Mouse (Mus musculus): Measurements from ENCODE around the gene Srgap2.

Srgap2 gene

DNA sequence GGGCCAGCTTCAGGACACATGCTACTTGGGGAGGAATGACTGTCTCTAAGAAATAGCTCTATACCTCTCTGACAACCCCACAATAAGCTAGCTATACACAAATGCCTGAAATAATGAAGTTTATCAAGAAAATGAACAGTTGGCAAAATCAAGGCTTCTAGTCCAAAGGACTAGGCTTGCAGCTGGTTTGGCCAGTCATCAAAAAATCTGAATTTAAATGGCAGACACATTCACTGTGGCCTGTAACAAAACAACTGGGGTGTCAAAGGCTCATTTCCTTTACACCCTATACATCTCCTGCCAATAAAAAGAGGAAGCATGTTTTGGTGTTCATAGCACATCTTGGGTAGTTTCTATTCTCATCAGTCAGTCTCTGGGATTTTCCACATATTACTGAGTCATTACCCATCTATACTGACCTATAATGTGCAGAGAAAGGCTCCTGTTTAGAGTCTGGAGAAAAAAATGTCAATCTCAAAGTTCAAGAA is 53.5 kb downstream of the Srgap2 start:
- in situ Hi-C loops (cut with MboI, MseI), result no loop called here

- in situ Hi-C loops (cut with MboI, MseI), result no loop called here
Measured at GRCm38 (mm10) chr1:131470597-131470996, 56.6 kb downstream of the Srgap2 start.

GRCm38 (mm10) chr1:131465855-131466254 is 61.3 kb downstream of the Srgap2 start:
- in situ Hi-C loops (cut with MboI, MseI), result no loop called here

DNA sequence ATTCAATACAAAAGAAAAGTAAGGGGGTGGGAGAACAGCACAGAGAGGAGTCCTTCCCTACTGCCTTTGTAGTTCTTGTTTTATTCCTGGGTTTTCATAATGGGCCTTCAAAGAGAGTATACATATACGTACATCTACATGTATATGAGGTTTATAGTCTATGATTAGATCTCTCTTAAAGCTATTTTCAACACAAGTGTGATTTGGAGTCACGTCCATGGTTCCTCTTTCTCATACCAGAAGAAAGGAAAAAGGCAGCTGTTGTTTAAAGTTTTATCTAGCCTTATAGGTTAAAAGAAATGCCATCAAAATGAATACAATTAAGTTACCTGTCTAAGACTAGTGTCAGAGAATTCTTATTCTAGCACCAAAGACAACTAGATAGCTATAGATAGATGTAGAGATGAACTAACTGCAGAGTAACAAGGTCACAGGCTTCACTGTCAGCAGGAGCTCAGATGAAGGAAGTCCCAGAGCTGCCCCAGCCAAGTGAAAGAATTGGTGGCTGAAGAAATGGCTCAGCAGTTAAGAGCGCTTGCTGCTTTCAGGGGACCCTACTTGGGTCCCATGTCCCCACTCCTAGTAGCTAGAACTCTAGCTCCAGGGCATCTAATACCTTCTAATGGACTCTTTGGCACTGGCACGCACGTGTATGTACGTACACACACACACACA is 63.1 kb downstream of the Srgap2 start:
- in situ Hi-C loops (cut with MboI, MseI), result no loop called here

- in situ Hi-C loops (cut with MboI, MseI), result no loop called here
Measured at GRCm38 (mm10) chr1:131462541-131463067, 64.5 kb downstream of the Srgap2 start.

GRCm38 (mm10) chr1:131460914-131461530 is 66.1 kb downstream of the Srgap2 start:
- in situ Hi-C loops (cut with MboI, MseI), result no loop called here

- in situ Hi-C loops (cut with MboI, MseI), result no loop called here
Measured at GRCm38 (mm10) chr1:131455355-131455890, 71.7 kb downstream of the Srgap2 start.

- in situ Hi-C loops (cut with MboI, MseI), result no loop called here
Measured at GRCm38 (mm10) chr1:131454386-131454785, 72.8 kb downstream of the Srgap2 start.

GRCm38 (mm10) chr1:131453335-131453734 is 73.8 kb downstream of the Srgap2 start:
- in situ Hi-C loops (cut with MboI, MseI), result no loop called here

DNA sequence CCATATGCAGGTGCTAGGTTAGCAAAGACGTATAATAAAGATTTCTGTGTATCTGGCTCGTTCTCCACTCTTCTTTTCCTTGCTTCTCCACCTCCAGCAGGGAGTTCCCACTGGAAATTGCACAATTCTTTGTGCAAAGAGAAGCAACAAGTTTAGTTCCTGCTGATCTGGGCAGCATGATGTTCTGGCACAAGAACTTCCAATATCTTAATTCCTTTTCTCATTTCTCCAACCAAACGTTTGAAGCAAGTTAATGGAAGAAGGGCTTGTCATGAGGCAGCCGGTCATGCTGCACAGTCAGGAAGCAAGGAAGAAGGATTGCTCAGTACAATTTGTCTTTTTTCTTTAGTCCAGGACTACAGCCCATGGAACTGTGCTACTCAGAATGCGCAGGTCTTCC is 78.8 kb downstream of the Srgap2 start:
- in situ Hi-C loops (cut with MboI, MseI), result no loop called here

GRCm38 (mm10) chr1:131447333-131447732 is 79.8 kb downstream of the Srgap2 start:
- in situ Hi-C loops (cut with MboI, MseI), result no loop called here

GRCm38 (mm10) chr1:131446577-131446976 is 80.6 kb downstream of the Srgap2 start:
- in situ Hi-C loops (cut with MboI, MseI), result no loop called here

DNA sequence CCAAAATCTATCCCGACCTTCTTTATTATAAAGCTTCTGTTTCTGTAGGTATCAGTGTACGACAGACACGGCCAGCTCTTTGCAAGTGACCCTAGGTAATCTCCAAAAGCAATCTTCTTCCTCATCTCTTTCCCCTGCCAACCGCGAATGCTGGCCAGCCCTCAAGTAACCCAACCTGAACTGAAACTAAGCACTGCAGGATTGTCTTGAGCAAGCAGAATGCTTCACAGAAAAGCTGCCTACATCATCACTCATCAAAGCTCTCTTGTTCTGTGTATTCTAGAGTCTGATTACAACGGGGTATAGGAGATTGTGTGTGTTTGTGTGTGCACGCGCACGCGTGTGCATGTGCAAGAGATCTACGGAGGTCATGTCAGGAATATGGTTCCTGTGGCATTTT is 88.6 kb downstream of the Srgap2 start:
- in situ Hi-C loops (cut with MboI, MseI), result no loop called here

DNA sequence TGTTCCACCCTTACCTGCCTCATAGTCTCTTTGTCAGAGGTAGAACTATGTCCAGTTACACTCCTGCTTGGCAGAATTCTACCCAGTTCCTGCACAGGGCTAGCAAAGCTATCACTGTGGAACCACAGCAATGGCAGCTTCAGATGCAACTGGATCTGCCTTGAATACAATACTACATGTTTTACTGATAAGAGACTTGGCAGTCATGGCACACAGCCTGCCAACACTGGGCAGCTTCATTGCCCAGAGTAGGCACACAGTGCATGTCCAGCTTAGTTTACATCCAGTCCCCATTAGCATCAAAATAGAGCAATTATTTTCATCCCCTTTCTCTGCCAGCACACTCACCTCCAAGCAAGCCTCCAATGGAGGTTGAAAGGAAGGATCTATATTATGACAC is 89.2 kb downstream of the Srgap2 start:
- in situ Hi-C loops (cut with MboI, MseI), result no loop called here

DNA sequence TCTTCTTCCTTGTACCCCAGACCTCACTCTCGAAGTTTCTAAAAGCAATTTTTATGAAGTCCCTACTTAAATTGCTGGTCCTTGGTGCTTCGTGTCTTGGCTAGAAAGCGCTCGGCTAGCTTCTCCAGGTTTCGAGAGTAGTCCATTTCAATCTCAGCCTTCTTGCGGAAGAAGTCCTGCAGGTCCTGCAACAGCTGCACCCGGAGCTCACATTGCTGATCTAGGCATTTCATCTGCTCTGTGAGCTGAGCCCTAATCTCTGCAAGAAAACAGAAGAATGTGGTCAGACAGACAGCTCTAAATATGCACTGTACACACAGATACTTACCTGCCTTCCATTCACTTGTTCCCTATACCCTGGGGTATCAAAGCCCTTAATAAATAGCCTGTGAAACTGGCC is 90.5 kb downstream of the Srgap2 start:
- in situ Hi-C loops (cut with MboI, MseI), result no loop called here

- in situ Hi-C loops (cut with MboI, MseI), result no loop called here
Measured at GRCm38 (mm10) chr1:131431456-131432246, 95.5 kb downstream of the Srgap2 start.

GRCm38 (mm10) chr1:131427140-131427821 is 99.9 kb downstream of the Srgap2 start:
- in situ Hi-C loops (cut with MboI, MseI), result no loop called here

DNA sequence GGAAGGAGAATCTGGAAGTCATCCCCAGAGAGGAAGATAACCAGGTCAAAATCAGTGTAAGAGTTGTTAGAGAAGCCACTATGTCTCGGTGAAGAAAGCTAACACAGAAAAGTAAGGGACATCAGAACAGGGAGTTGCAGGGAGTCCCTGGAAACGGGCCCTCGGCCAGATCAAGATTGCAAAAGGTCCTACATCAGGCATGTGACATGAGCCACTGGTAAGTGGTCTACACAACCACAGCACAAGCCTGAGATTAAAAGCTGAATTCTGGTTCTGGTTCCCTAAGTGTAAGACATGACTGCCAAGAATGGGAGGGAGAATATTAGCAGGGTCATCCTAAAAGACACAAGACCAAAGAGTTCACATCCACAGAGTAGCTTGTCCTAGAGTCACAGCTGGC is 104.1 kb downstream of the Srgap2 start:
- in situ Hi-C loops (cut with MboI, MseI), result no loop called here

DNA sequence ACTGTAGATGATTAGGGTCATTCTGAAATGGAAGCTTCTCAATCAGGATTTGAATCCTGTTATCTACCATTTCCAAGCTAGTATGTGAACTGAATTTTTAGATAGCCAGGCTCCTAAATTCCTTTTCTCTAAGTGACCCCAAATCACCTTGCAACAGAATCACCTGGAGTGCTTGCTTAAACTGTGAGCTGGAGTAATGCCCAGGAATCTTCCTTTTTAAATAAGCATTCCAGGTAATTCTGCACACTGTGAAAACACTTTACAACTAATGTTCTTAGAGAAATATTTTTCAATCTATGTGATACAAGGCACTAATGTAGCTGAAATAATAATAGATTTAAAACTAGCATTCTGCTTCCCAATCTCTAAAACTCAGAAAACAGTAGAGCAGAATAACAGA is 106.0 kb downstream of the Srgap2 start:
- in situ Hi-C loops (cut with MboI, MseI), result no loop called here

DNA sequence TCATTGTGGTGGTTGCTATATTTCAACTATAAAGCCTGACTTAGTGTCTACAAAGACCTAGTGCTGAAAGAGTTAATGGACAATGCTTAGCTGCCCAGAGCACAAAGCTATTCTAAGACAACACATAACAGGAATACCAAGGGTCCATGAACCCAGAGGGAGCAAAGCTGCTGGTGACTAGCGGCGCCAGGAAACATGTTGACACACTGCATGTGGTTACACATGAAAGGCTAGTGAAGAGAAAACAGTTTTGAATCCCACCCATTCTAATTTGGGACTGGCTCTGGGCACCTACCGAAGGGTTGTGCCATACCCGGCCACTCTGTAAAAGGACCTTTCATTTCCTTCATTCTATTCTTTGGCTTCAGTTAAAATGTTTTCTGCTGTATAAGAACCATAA is 106.5 kb downstream of the Srgap2 start:
- in situ Hi-C loops (cut with MboI, MseI), result no loop called here

DNA sequence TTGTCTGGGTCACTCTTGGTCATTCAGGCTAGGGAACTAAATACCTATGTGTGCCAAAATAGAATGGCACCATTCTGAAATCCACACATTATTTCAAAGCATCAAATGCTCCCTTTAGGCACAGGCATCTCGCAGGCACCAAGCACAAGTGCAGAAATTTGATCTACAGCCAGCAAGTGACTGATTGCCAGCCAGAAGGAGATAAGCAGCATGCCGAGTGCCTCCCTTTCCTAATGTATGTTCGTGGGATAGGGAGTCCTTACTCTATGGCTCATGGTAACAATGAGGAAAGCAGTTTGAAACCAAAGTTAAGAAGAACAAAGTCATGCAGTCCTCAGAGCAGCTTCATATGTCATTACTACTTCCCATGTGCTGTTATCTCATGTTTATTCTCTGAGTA is 107.8 kb downstream of the Srgap2 start:
- in situ Hi-C loops (cut with MboI, MseI), result no loop called here
